14 mouse cellular contexts compared by ENCODE assay signal in genomic region chr3:133514290-133514689, GRCm38 (mm10).
"Had no signal": no experiment of that assay in that cellular context is flagged by ENCODE, and none has a peak within 500 bp of the region (broad histone marks: within the 10 kb centered on the region; RNA-seq: fewer than 3 reads in every experiment).

No protein-coding gene starts in this region.

- H3K4me2 ChIP-seq: limb, embryonic 12.5 days; liver, embryonic 13.5 days; lung, embryonic 15.5 days; midbrain, embryonic 11.5 days; midbrain, embryonic 15.5 days; neural tube, embryonic 12.5 days; stomach, embryonic 15.5 days had no signal

- H3K9me3 ChIP-seq: limb, embryonic 12.5 days; liver, embryonic 13.5 days; lung, embryonic 15.5 days; megakaryocyte, embryonic 14.5 days; midbrain, embryonic 15.5 days; neural tube, embryonic 12.5 days; stomach, embryonic 15.5 days had no signal

- H3K9ac ChIP-seq: limb, embryonic 12.5 days; liver, embryonic 13.5 days; liver, postnatal 0 days; lung, embryonic 15.5 days; midbrain, embryonic 15.5 days; neural tube, embryonic 12.5 days; stomach, embryonic 15.5 days had no signal

- H3K4me3 ChIP-seq: limb, embryonic 12.5 days; liver, embryonic 13.5 days; lung, embryonic 15.5 days; midbrain, embryonic 15.5 days; neural tube, embryonic 12.5 days; stomach, embryonic 15.5 days had no signal

- H3K27ac ChIP-seq: limb, embryonic 12.5 days; liver, embryonic 13.5 days; lung, embryonic 15.5 days; macrophage; midbrain, embryonic 15.5 days; neural tube, embryonic 12.5 days; stomach, embryonic 15.5 days had no signal

- H3K4me1 ChIP-seq: limb, embryonic 12.5 days; liver, embryonic 13.5 days; midbrain, embryonic 15.5 days; neural tube, embryonic 12.5 days; stomach, embryonic 15.5 days had no signal

- DNase-seq: layer of hippocampus, adult 9-11 months; liver; liver, embryonic 13.5 days; liver, postnatal 0 days; lung, postnatal 14 days; thymus, postnatal 36 days had no signal

- H3K27me3 ChIP-seq: limb, embryonic 12.5 days; liver, embryonic 13.5 days; lung, embryonic 15.5 days; megakaryocyte, embryonic 14.5 days; midbrain, embryonic 15.5 days; neural tube, embryonic 12.5 days; stomach, embryonic 15.5 days had no signal

- ATAC-seq: liver, postnatal 0 days; midbrain, embryonic 15.5 days had no signal
